Mouse (Mus musculus): ENCODE results near the gene Slc26a10. TPM values are rescaled to one million over a fixed set of nuclear protein-coding genes. Genes with fewer than 3 reads are reported as not detected.
A peak's percentile ranks its signal among the peaks of the same experiment; 100 is the strongest.
"Not testable (repeated sequence)": the region's sequence is repeated elsewhere in the genome, so short reads cannot be mapped to it uniquely, and the experiment has no call there.

Slc26a10 gene
- total RNA-seq, 2 experiments from 2014 or later = 0.22 to 0.91 TPM

- no peak for ATAC-seq (ENCODE audit: poor library complexity, severe bottlenecking)
Observed at GRCm38 (mm10) chr10:127199068-127199467, 18.6 kb upstream of the Slc26a10 start.

- ATAC-seq (ENCODE audit: poor library complexity, severe bottlenecking) = no peak
Observed at GRCm38 (mm10) chr10:127198492-127198891, 18.0 kb upstream of the Slc26a10 start.

- ATAC-seq (ENCODE audit: poor library complexity, severe bottlenecking) = no peak
Observed at GRCm38 (mm10) chr10:127197505-127198110, 17.2 kb upstream of the Slc26a10 start.

DNA sequence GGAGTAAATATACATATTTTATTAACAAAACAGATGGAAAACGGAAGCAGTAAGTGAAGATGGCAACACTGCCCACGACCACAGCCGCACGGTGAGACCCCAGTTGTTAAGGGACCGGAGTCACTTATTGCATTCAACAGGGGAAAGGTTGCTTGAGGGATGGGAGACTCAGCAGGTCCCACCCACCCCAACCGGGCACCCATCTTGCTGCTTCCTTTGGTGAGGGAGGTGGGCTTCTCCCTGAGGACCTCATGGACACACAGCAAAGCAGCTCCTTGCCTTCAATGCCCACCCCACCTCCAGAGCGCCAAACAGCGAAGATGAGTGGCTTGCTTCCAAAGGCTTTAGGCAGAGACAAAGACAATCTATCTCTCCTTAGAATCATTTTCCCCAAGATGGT lies 16.7 kb upstream of the Slc26a10 start:
- no peak for ATAC-seq (ENCODE audit: poor library complexity, severe bottlenecking)

DNA sequence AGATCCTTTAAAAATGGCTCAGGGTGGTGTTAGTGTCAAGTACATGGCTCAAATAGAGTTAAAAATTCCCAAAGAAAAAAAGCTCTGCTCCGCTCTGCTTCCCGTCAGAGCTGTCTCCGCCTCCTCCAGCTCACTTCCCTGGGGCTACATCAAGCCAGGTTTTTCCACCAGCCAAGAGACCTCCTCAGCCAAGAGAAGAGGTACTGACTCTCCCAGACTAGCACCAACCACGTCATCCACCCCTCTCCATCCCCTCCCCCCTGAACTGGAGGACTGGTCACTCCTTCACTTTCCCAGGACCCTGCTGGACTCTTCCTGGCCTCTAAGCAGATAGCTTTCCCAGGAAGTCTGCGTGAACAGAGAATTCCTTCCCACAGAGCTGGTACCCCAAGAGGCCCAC lies 15.9 kb upstream of the Slc26a10 start:
- no peak for ATAC-seq (ENCODE audit: poor library complexity, severe bottlenecking)

DNA sequence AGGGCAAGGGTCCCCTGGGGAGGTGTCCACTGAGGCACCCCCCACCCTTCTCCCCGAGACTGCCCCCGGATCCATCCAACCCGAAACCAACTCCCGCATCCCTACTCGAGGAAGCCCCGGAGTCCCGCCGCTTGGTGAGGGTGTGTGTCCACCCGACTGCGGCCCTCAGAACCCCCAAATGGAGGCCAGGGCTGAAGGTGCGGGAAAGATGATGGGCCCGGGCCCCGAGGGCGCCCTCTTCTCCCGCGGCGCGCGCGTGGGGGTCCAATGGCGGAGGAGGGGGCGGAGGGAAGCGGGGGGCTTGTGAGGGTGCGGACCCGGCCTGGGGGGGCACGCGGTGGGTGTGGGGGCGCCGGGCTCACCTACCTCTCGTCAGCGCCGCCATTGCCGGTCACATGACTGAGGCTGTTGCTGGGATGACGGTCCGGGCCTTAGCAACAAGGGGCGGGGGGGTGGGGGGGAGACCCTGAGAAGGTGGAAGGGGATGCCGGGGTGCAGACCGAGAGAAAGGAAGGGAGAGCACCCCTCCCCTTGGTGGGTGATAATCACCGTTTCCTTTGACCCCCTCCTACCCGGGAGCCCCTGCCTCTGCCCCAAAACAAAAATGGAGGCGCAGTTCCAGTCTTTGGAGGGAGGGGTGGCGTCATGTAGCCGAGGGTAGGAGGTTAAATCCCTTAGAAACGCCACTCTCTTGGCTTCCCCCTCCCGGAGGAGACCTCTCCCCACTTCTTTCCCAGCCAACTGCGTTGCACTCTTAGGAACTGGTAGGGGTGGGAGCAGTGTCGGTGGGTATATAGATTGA lies 15.1 kb upstream of the Slc26a10 start, which contains the start of gene Dtx3:
Dtx3 (minus strand) TSS at position 401 of the 802 bp plus-strand sequence.
- peak; percentile 18 for ATAC-seq (ENCODE audit: poor library complexity, severe bottlenecking)

GRCm38 (mm10) chr10:127194428-127195327 lies 14.2 kb upstream of the Slc26a10 start:
- peak; percentile 55 for ATAC-seq (ENCODE audit: poor library complexity, severe bottlenecking)

- no peak for ATAC-seq (ENCODE audit: poor library complexity, severe bottlenecking)
Observed at GRCm38 (mm10) chr10:127193011-127193410, 12.6 kb upstream of the Slc26a10 start.

DNA sequence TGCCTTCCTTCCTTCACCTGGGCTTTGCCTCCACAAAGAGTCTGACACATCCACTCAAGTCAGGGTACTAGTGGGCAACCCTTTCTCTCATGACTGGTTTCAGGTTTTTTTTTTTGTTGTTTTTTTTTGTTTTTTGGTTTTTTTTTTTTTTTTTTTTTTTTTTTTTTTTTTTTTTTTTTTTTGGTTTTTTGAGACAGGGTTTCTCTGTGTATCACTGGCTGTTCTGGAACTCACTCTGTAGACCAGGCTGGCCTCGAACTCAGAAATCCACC lies 11.5 kb upstream of the Slc26a10 start:
- not testable (repeated sequence) for ATAC-seq (ENCODE audit: poor library complexity, severe bottlenecking)

- no peak for ATAC-seq (ENCODE audit: poor library complexity, severe bottlenecking)
Observed at GRCm38 (mm10) chr10:127191191-127192056, 11.0 kb upstream of the Slc26a10 start.

DNA sequence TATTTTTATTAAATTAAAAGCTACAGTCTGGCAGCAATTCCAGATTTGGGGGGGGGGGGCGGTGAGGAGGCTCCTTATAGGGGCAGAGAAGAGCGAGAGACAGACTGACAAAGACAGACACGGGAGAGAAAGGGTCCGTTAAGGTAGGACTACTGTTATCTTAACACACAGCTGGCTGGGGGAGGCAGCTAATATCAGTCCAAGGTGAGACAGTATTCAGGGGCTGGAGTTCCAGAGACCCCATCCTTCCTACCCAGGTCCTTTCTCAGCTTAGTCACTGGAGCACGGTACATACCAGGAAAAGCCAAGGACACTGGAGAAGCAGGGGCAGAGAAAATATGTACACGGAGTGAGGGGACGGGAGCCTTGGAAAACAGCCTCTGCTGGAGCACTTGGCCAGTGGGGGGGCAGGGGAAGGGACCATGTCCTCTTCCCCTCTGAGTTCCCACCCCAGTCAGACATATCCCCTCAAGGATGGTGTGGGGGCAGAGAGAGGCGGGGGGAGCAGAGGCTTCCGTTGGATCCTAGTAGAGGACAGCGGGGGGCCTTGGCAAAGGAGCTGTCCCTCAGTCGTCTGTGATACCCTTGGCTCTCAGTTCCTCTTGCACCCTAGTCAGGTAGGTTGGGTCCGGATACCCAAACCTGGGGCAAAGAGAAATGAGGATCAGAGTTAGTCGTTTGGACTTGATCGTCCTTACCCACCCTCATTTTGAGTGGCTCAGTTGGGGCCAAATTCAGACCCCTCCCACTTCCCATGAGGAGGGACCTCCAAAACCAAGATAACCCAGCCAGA lies 10.1 kb upstream of the Slc26a10 start:
- ATAC-seq (ENCODE audit: poor library complexity, severe bottlenecking) = no peak

DNA sequence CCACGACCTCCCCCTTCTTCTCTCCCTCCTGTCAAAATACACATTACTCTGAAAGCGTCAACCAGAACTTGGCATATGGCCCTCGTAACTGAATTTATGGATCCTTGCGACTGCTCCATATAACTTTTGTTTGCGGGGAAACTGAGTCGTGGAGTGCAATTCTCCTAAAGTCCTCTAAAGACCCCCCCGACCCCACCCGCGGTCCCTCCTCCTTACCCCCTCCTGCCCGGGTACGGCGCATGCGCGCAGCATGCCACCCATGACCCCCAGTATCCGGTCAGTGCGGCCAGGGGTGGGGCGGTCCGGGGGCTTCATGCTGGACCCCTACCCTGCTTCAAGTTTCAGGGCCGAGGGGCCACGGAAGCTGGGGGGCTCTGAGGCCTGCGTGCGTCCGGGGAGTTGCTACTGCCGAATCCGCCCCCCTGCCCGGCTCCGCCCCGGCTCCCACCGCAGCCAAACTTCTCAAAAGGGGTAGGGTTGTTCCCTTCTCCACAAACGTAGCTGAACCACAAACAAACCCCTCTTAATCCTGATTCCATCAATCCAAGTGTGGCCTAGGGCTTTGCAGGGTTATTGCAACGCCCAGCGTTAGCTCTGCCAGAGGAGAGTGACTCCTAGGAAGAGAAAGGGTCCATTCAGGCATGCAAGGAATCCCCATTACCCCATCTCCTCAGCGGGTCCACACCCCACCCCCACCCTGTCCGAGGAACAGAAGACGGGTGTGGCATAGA lies 9.4 kb upstream of the Slc26a10 start, which contains the start of gene Arhgef25:
Arhgef25 (minus strand) TSS at position 433 of the 731 bp plus-strand sequence.
- ATAC-seq (ENCODE audit: poor library complexity, severe bottlenecking) = no peak

DNA sequence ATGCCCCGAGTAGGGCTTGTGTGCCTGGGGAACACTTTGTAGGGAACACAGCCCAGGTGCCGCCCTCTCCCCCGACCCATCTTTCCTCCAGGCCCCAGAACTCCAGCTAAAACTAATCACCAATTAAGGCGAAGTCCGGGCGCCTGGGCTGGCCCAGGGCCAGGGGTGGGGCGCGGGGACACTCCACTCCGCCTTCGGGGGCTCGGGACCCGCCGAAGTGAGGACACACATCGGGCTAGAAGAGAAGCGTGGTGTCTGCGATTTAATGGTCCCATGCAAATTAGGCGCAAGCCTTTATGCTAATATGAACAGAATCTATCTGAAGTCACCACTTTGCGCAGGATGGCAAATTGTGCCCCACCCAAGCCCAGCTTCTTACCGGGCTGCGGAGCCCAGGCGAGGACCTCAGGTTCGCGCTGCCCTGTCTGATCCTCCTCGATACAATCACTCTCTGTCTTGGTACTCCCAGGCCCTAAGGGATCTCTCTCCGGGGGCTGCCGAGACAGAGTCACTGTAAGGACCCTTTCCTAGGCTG lies 8.7 kb upstream of the Slc26a10 start:
- peak; percentile 55 for ATAC-seq (ENCODE audit: poor library complexity, severe bottlenecking)

GRCm38 (mm10) chr10:127188465-127189115 lies 8.1 kb upstream of the Slc26a10 start:
- ATAC-seq (ENCODE audit: poor library complexity, severe bottlenecking) = peak; percentile 54

- no peak for ATAC-seq (ENCODE audit: poor library complexity, severe bottlenecking)
Observed at GRCm38 (mm10) chr10:127188079-127188453, 7.6 kb upstream of the Slc26a10 start.

GRCm38 (mm10) chr10:127187371-127188078 lies 7.1 kb upstream of the Slc26a10 start:
- ATAC-seq (ENCODE audit: poor library complexity, severe bottlenecking) = no peak

GRCm38 (mm10) chr10:127186451-127186850 lies 6.0 kb upstream of the Slc26a10 start:
- no peak for ATAC-seq (ENCODE audit: poor library complexity, severe bottlenecking)

- no peak for ATAC-seq (ENCODE audit: poor library complexity, severe bottlenecking)
Observed at GRCm38 (mm10) chr10:127185506-127185905, 5.1 kb upstream of the Slc26a10 start.

All from megakaryocyte, adult 5-6 weeks (primary cell).